Mouse (Mus musculus): ENCODE results near the gene Ppp1r14d. TPM values are rescaled to one million over a fixed set of nuclear protein-coding genes. Genes with fewer than 3 reads are reported as not detected.

Ppp1r14d gene
- polyA plus RNA-seq, 1 experiment from 2014 or later, result not detected

GRCm38 (mm10) chr2:119209176-119209507 lies 20.6 kb downstream of the Ppp1r14d start:
- no peaks in the 10 kb centered on the region for H3K27me3 ChIP-seq (ENCODE audit: control insufficient read depth, insufficient read depth, low read length)
- H3K9ac ChIP-seq (replicated peaks; ENCODE audit: low read length), result peak overlapping the region; percentile 74
- ATAC-seq (replicated peaks; ENCODE audit: insufficient number of reproducible peaks, low FRiP score, low TSS enrichment, low read depth), result no peak
- H3K27ac ChIP-seq (replicated peaks; ENCODE audit: low read depth, low read length), result no peak overlapping the region
- peak overlapping the region; percentile 49 for H3K4me2 ChIP-seq (ENCODE audit: low read depth, low read length)
- H3K4me1 ChIP-seq (ENCODE audit: control insufficient read depth, insufficient read depth, low read length), result 0 out of 2 replicates have a peak, but pooled peaks cover 3% of the 10 kb centered on the region
- DNase-seq (ENCODE audit: low spot score), result peak; percentile 43
- peak overlapping the region; percentile 73 for H3K4me3 ChIP-seq (ENCODE audit: low read depth, low read length)
- no peaks in the 10 kb centered on the region for H3K9me3 ChIP-seq (replicated peaks; ENCODE audit: control insufficient read depth, low read length)
- no peaks in the 10 kb centered on the region for H3K36me3 ChIP-seq (replicated peaks; ENCODE audit: control insufficient read depth, insufficient read depth, low read depth, low read length)
- WGBS, result 2% methylated on average over 13 of the region's 13 CpGs

DNA sequence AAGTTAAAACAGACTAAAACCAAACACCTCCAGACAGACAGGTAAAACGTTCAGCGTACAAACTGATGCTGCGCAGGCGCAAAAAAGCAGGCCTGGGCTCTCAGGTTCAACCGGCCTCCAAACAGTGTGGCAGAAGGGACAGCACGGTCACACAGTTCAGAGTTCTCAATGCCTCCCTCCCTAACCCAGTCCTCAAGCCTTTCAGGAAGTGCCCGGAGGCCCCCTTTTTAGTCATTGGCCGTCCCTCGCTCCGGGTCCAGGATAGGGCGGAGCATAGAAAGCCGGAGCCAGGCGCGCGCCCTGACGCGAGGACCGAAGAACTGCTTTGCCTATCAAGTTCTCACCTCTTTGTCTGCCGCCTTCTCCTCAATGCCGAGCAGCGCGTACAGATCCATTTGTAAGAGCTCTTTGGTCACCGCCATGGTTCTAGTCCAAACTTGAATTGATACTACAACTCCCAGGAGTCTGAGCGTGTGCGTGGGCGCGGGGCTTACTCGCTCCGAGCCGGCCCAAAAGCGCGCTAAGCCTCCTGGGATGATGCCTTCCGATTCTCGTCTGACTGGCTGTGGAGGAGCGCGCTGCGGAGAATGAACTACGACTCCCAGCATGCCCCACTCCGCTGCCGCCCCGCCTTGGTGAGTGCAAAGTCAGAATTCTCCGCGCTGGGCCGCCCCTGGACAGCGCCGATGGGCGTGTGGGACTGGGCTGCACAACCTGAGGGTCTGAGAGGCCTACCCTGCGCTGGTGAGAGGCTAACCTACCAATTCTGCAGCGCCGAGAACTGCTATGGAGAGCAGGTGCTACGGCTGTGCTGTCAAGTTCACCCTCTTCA lies 21.1 kb downstream of the Ppp1r14d start, which contains the start of the genes Zfyve19 and Dnajc17:
Zfyve19 (plus strand) TSS at position 274 of the 832 bp plus-strand sequence.
Dnajc17 (minus strand) TSS at position 452 of the 832 bp plus-strand sequence.
- DNase-seq (ENCODE audit: low spot score), result peak; percentile 99
- Histone ChIP-seq H3K9ac (replicated peaks; ENCODE audit: low read length) (peak within 1 kb of the TSS; percentile 74), H3K4me1 (ENCODE audit: control insufficient read depth, insufficient read depth, low read length) (0 out of 2 replicates have a peak, but pooled peaks cover 3% of the 10 kb centered on the region), H3K4me2 (ENCODE audit: low read depth, low read length) (peak within 1 kb of the TSS; percentile 49), H3K4me3 (ENCODE audit: low read depth, low read length) (peak within 1 kb of the TSS; percentile 73), H3K9me3 (replicated peaks; ENCODE audit: control insufficient read depth, low read length) (no peaks in the 10 kb centered on the region), H3K36me3 (replicated peaks; ENCODE audit: control insufficient read depth, insufficient read depth, low read depth, low read length) (no peaks in the 10 kb centered on the region), H3K27ac (replicated peaks; ENCODE audit: low read depth, low read length) (peak within 1 kb of the TSS; percentile 64), H3K27me3 (ENCODE audit: control insufficient read depth, insufficient read depth, low read length) (no peaks in the 10 kb centered on the region)
- under 1% methylated on average over 51 of the region's 51 CpGs for WGBS
- peak; percentile 99 for ATAC-seq (replicated peaks; ENCODE audit: insufficient number of reproducible peaks, low FRiP score, low TSS enrichment, low read depth)

DNA sequence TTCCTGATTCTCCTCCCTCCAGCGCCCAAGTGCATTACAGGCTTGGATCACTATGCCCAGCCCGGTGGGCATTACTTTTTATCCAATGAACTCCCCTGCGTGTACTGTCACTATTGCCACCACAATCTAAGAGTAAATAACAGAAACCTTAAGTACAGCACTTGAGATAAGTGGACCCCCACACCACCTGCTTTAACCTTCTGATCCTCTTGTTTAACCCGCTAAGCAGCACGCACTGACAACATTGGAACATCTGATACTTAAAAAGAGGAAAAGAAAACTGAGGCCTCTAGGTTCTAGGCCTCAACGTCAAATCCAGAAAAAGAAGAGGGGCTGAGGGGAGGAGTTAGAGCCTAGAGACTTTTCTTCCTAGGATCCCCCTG lies 21.8 kb downstream of the Ppp1r14d start:
- 23% methylated on average over 6 of the region's 6 CpGs for WGBS
- Histone ChIP-seq H3K4me2 (ENCODE audit: low read depth, low read length) (peak overlapping the region; percentile 32), H3K27ac (replicated peaks; ENCODE audit: low read depth, low read length) (peak overlapping the region; percentile 64; the same call in 1 of the 2 replicates), H3K4me3 (ENCODE audit: low read depth, low read length) (peak overlapping the region; percentile 73), H3K27me3 (ENCODE audit: control insufficient read depth, insufficient read depth, low read length) (no peaks in the 10 kb centered on the region), H3K9me3 (replicated peaks; ENCODE audit: control insufficient read depth, low read length) (no peaks in the 10 kb centered on the region), H3K9ac (replicated peaks; ENCODE audit: low read length) (peak overlapping the region; percentile 67), H3K4me1 (ENCODE audit: control insufficient read depth, insufficient read depth, low read length) (0 out of 2 replicates have a peak, but pooled peaks cover 3% of the 10 kb centered on the region), H3K36me3 (replicated peaks; ENCODE audit: control insufficient read depth, insufficient read depth, low read depth, low read length) (no peaks in the 10 kb centered on the region)
- no peak for DNase-seq (ENCODE audit: low spot score)
- no peak; the same call in 1 of the 2 replicates for ATAC-seq (replicated peaks; ENCODE audit: insufficient number of reproducible peaks, low FRiP score, low TSS enrichment, low read depth)

DNA sequence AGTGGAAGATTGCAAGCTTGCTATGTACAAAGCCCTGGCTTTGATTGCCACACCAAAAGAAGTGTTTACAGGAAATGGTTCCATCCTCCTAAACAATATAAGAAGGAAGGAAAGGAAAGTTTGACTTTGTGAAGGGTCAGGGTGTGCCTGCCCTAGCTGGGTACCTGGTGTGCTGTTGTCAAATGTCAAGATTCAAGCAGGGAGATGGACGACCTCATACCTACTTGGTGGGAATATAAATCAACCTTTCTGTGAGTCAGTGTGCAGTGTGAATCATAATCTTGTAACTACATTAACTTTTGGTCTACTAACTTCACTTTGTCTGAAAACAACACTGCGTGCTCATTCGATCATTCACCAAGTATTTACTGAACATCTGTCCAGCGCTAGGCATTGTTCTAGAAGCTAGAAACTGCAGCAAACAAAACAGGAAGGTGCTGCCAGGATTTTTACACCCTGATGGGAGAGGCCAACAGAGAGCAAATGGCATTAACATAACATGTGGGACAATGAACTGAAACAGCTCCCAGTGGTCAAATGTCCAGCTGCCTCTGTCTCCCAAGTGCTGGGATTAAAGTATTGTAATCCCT lies 25.7 kb downstream of the Ppp1r14d start:
- no peak for DNase-seq (ENCODE audit: low spot score)
- Histone ChIP-seq H3K27me3 (ENCODE audit: control insufficient read depth, insufficient read depth, low read length) (no peaks in the 10 kb centered on the region), H3K4me1 (ENCODE audit: control insufficient read depth, insufficient read depth, low read length) (no peaks in the 10 kb centered on the region), H3K36me3 (replicated peaks; ENCODE audit: control insufficient read depth, insufficient read depth, low read depth, low read length) (no peaks in the 10 kb centered on the region), H3K4me2 (ENCODE audit: low read depth, low read length) (no peak overlapping the region), H3K4me3 (ENCODE audit: low read depth, low read length) (no peak overlapping the region), H3K9me3 (replicated peaks; ENCODE audit: control insufficient read depth, low read length) (no peaks in the 10 kb centered on the region), H3K27ac (replicated peaks; ENCODE audit: low read depth, low read length) (no peak overlapping the region), H3K9ac (replicated peaks; ENCODE audit: low read length) (no peak overlapping the region)
- WGBS, result 82% methylated on average over 4 of the region's 4 CpGs
- no peak for ATAC-seq (replicated peaks; ENCODE audit: insufficient number of reproducible peaks, low FRiP score, low TSS enrichment, low read depth)

- peak; percentile 32 for DNase-seq (ENCODE audit: low spot score)
Observed at GRCm38 (mm10) chr2:119202914-119203453, 26.7 kb downstream of the Ppp1r14d start.

GRCm38 (mm10) chr2:119198934-119199333 lies 30.8 kb downstream of the Ppp1r14d start:
- Histone ChIP-seq H3K4me1 (ENCODE audit: control insufficient read depth, insufficient read depth, low read length) (no peaks in the 10 kb centered on the region; the same call in 1 of the 2 replicates), H3K4me2 (ENCODE audit: low read depth, low read length) (no peak overlapping the region), H3K4me3 (ENCODE audit: low read depth, low read length) (no peak overlapping the region), H3K27me3 (ENCODE audit: control insufficient read depth, insufficient read depth, low read length) (no peaks in the 10 kb centered on the region), H3K27ac (replicated peaks; ENCODE audit: low read depth, low read length) (no peak overlapping the region), H3K36me3 (replicated peaks; ENCODE audit: control insufficient read depth, insufficient read depth, low read depth, low read length) (no peaks in the 10 kb centered on the region), H3K9me3 (replicated peaks; ENCODE audit: control insufficient read depth, low read length) (no peaks in the 10 kb centered on the region), H3K9ac (replicated peaks; ENCODE audit: low read length) (no peak overlapping the region)
- WGBS, result 59% methylated on average over 3 of the region's 3 CpGs
- no peak for ATAC-seq (replicated peaks; ENCODE audit: insufficient number of reproducible peaks, low FRiP score, low TSS enrichment, low read depth)
- no peak for DNase-seq (ENCODE audit: low spot score)

More at GRCm38 (mm10) chr2:119202914-119203453, 26.7 kb downstream of the Ppp1r14d start:
- ATAC-seq (replicated peaks; ENCODE audit: insufficient number of reproducible peaks, low FRiP score, low TSS enrichment, low read depth), result no peak
- Histone ChIP-seq H3K9me3 (replicated peaks; ENCODE audit: control insufficient read depth, low read length) (no peaks in the 10 kb centered on the region), H3K9ac (replicated peaks; ENCODE audit: low read length) (no peak overlapping the region), H3K4me3 (ENCODE audit: low read depth, low read length) (no peak overlapping the region), H3K36me3 (replicated peaks; ENCODE audit: control insufficient read depth, insufficient read depth, low read depth, low read length) (no peaks in the 10 kb centered on the region), H3K4me1 (ENCODE audit: control insufficient read depth, insufficient read depth, low read length) (no peaks in the 10 kb centered on the region), H3K4me2 (ENCODE audit: low read depth, low read length) (no peak overlapping the region), H3K27me3 (ENCODE audit: control insufficient read depth, insufficient read depth, low read length) (no peaks in the 10 kb centered on the region), H3K27ac (replicated peaks; ENCODE audit: low read depth, low read length) (no peak overlapping the region)
- 82% methylated on average over 5 of the region's 5 CpGs for WGBS

GRCm38 (mm10) chr2:119198049-119198448 lies 31.7 kb downstream of the Ppp1r14d start:
- 23% methylated on average over 1 of the region's 1 CpGs for WGBS
- no peaks in the 10 kb centered on the region for H3K27me3 ChIP-seq (ENCODE audit: control insufficient read depth, insufficient read depth, low read length)

More at GRCm38 (mm10) chr2:119198049-119198448, 31.7 kb downstream of the Ppp1r14d start:
- Histone ChIP-seq H3K4me3 (ENCODE audit: low read depth, low read length) (no peak overlapping the region), H3K27ac (replicated peaks; ENCODE audit: low read depth, low read length) (no peak overlapping the region), H3K4me2 (ENCODE audit: low read depth, low read length) (no peak overlapping the region), H3K9ac (replicated peaks; ENCODE audit: low read length) (no peak overlapping the region), H3K9me3 (replicated peaks; ENCODE audit: control insufficient read depth, low read length) (no peaks in the 10 kb centered on the region), H3K36me3 (replicated peaks; ENCODE audit: control insufficient read depth, insufficient read depth, low read depth, low read length) (no peaks in the 10 kb centered on the region), H3K4me1 (ENCODE audit: control insufficient read depth, insufficient read depth, low read length) (no peaks in the 10 kb centered on the region; the same call in 1 of the 2 replicates)
- DNase-seq (ENCODE audit: low spot score), result no peak
- no peak for ATAC-seq (replicated peaks; ENCODE audit: insufficient number of reproducible peaks, low FRiP score, low TSS enrichment, low read depth)
